Mouse (Mus musculus) mesoderm, embryonic 11.5 days (tissue): ENCODE measurements at regions not wholly inside any gene's neighbourhood (a gene's known extent, or its start where the extent isn't known, plus 50 kb on each side); places are given as distances from the start of the nearest gene placed in this dataset.

Source experiments
- DNase-seq: peaks from one replicate; pipeline ENCODE4 v3.0.0-alpha.2; 2012; ENCODE audit warnings: low read depth, low spot score

- DNase-seq: no peak
Observed at GRCm38 (mm10) chr4:83986951-83987822, 461.8 kb downstream of the Ccdc171 start.

- no peak for DNase-seq
Observed at GRCm38 (mm10) chr4:83987846-83988245, 462.5 kb downstream of the Ccdc171 start.

- no peak for DNase-seq
Observed at GRCm38 (mm10) chr4:83988314-83988713, 463.0 kb downstream of the Ccdc171 start.

GRCm38 (mm10) chr4:83990126-83990989 is 465.0 kb downstream of the Ccdc171 start:
- no peak for DNase-seq

GRCm38 (mm10) chr4:83991195-83991594 is 465.9 kb downstream of the Ccdc171 start:
- DNase-seq: no peak

- no peak for DNase-seq
Observed at GRCm38 (mm10) chr4:83997079-83997478, 471.7 kb downstream of the Ccdc171 start.

- DNase-seq: no peak
Observed at GRCm38 (mm10) chr4:84001645-84002044, 476.3 kb downstream of the Ccdc171 start.

- DNase-seq: peak; percentile 54
Observed at GRCm38 (mm10) chr4:84004055-84004778, 478.9 kb downstream of the Ccdc171 start.

GRCm38 (mm10) chr4:84004786-84005382 is 479.5 kb downstream of the Ccdc171 start:
- DNase-seq: no peak

- no peak for DNase-seq
Observed at GRCm38 (mm10) chr4:84011941-84012340, 486.6 kb downstream of the Ccdc171 start.

- DNase-seq: no peak
Observed at GRCm38 (mm10) chr4:84015139-84015538, 489.8 kb downstream of the Ccdc171 start.

- DNase-seq: no peak
Observed at GRCm38 (mm10) chr4:84015552-84016169, 490.3 kb downstream of the Ccdc171 start.

- no peak for DNase-seq
Observed at GRCm38 (mm10) chr4:84018135-84018534, 492.8 kb downstream of the Ccdc171 start.

GRCm38 (mm10) chr4:84018774-84019173 is 493.4 kb downstream of the Ccdc171 start:
- DNase-seq: no peak

- DNase-seq: no peak
Observed at GRCm38 (mm10) chr4:84019500-84020255, 494.3 kb downstream of the Ccdc171 start.

GRCm38 (mm10) chr4:84020692-84021091 is 495.3 kb downstream of the Ccdc171 start:
- DNase-seq: no peak

GRCm38 (mm10) chr4:84022323-84022722 is 497.0 kb downstream of the Ccdc171 start:
- DNase-seq: no peak

GRCm38 (mm10) chr4:84026144-84026543 is 500.8 kb downstream of the Ccdc171 start:
- no peak for DNase-seq

- DNase-seq: no peak
Observed at GRCm38 (mm10) chr4:84028120-84028519, 502.8 kb downstream of the Ccdc171 start.

GRCm38 (mm10) chr4:84030916-84031315 is 505.6 kb downstream of the Ccdc171 start:
- no peak for DNase-seq
